8 mouse cellular contexts compared by ENCODE assay signal in the genomic region with DNA sequence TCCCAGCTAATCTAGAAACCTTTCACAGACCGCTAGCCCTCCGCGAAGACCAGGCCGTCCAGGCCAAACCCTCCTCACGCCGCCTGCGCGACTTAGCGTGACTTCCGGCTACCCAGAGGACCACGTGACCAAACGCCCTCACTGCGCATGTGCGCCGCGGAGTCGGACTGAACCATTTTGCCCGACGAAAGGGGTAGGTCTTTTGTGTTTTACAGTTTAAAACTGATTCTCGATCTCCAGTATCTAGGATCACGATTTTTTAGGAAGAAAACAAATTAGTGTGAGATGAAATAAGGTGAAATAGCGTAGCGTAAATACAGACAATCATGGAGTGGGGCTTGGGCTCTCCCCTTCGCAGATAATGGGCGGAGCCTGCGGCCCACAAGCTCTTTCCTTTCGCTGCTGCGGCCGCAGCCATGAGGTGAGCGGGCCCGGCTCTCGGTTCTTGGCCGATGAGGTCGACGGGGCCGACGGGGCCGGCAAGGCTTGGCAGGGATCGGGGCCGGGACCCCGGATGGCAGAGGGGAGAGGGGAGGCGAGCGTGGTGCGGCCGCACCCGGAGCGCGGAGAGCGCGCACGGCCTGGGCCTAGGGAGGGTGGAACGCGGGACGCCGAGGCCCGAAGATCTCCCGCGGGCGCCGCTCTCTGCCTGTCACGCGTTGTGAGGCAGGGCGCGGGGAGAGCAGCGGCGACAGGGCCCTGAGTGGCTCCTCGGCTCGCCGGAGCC. TPM values are rescaled to one million over a fixed set of nuclear protein-coding genes. Genes with fewer than 3 reads are reported as not detected.
A peak's percentile ranks its signal among the peaks of the same experiment; 100 is the strongest.
DNase-seq lines count a peak whose midpoint lies in the region; ATAC-seq and TF ChIP-seq lines count a peak whose summit lies in the region.

Gene Rpl19, plus strand, starts transcription at position 141 of the 727 bp plus-strand sequence.

- TF ChIP-seq CTCF in ES-Bruce4 (IDR thresholded peaks at IDR 0.05; ENCODE audit: low read depth, low read length): no peak

- H3K27me3 ChIP-seq in ES-Bruce4 (ENCODE audit: control insufficient read depth, insufficient read depth, low read length, poor library complexity, severe bottlenecking): no peaks in the 10 kb centered on the region
- H3K27me3 ChIP-seq in forebrain, embryonic 14.5 days (replicated peaks; ENCODE audit: control insufficient read depth, insufficient read depth, low read length): no peaks in the 10 kb centered on the region
- H3K27me3 ChIP-seq in neural tube, embryonic 15.5 days (replicated peaks): no peaks in the 10 kb centered on the region

- no peaks in the 10 kb centered on the region for H3K9me3 ChIP-seq in ES-Bruce4 (replicated peaks; ENCODE audit: control insufficient read depth, insufficient read depth, low read length, poor library complexity, severe bottlenecking)
- no peaks in the 10 kb centered on the region for H3K9me3 ChIP-seq in forebrain, embryonic 14.5 days (replicated peaks; ENCODE audit: control insufficient read depth, low read length)
- no peaks in the 10 kb centered on the region for H3K9me3 ChIP-seq in neural tube, embryonic 15.5 days (replicated peaks)

- TF ChIP-seq EP300 in ES-Bruce4 (IDR thresholded peaks at IDR 0.05; ENCODE audit: insufficient read depth, low read depth, low read length): peak; percentile 47; the same call in 1 of the 2 replicates

- peak within 1 kb of the TSS; percentile 96 for H3K4me3 ChIP-seq in ES-Bruce4 (ENCODE audit: low read depth, low read length)
- H3K4me3 ChIP-seq in forebrain, embryonic 14.5 days (ENCODE audit: low read depth, low read length): peak within 1 kb of the TSS; percentile 99
- peak within 1 kb of the TSS; percentile 97 for H3K4me3 ChIP-seq in neural tube, embryonic 15.5 days (replicated peaks)

- TF ChIP-seq POLR2A in ES-Bruce4 (IDR thresholded peaks at IDR 0.05; ENCODE audit: insufficient read depth, low read length): peak; percentile 84

- ATAC-seq in cerebellum, adult (ENCODE audit: insufficient number of reproducible peaks, low FRiP score, low TSS enrichment): peak; percentile 70; the same call in 1 of the 2 replicates
- peak; percentile 71 for ATAC-seq in forebrain, embryonic 14.5 days
- ATAC-seq in neural tube, embryonic 15.5 days (ENCODE audit: low FRiP score): peak; percentile 64

- intact Hi-C loops in heart, postnatal 14 days (cut with DNase I): no loop called here

- peak within 1 kb of the TSS; percentile 75 for H3K27ac ChIP-seq in ES-Bruce4 (ENCODE audit: insufficient read depth, low read length)
- peak within 1 kb of the TSS; percentile 74 for H3K27ac ChIP-seq in forebrain, embryonic 14.5 days (ENCODE audit: low read depth, low read length)
- H3K27ac ChIP-seq in neural tube, embryonic 15.5 days (replicated peaks): peak within 1 kb of the TSS; percentile 94

- peak; percentile 94 for DNase-seq in forebrain, embryonic 14.5 days (ENCODE audit: low spot score)
- peak; percentile 91 to 95 for DNase-seq in heart, postnatal 14 days
- DNase-seq in layer of hippocampus, adult 11-12 months (ENCODE audit: low spot score): peak; percentile 93
- peak; percentile 90 to 91 for DNase-seq in lung, adult 18-20 months
- DNase-seq in testis, postnatal 14 days (ENCODE audit: low spot score): peak; percentile 93

- under 1% methylated on average over 65 of the region's 69 CpGs for WGBS in forebrain, embryonic 14.5 days
- WGBS in neural tube, embryonic 15.5 days: under 1% methylated on average over 67 of the region's 69 CpGs

- H3K9ac ChIP-seq in ES-Bruce4 (ENCODE audit: low read depth, poor library complexity, severe bottlenecking): peak within 1 kb of the TSS; percentile 93
- H3K9ac ChIP-seq in forebrain, embryonic 14.5 days (ENCODE audit: low read length): peak within 1 kb of the TSS; percentile 99
- peak within 1 kb of the TSS; percentile 99 for H3K9ac ChIP-seq in neural tube, embryonic 15.5 days (replicated peaks)

- peaks cover 1% of the 10 kb centered on the region for H3K4me1 ChIP-seq in ES-Bruce4 (ENCODE audit: control insufficient read depth, insufficient read depth, low read length)
- peaks cover 15% of the 10 kb centered on the region for H3K4me1 ChIP-seq in forebrain, embryonic 14.5 days (ENCODE audit: control insufficient read depth, insufficient read depth, low read length)
- peaks cover 32% of the 10 kb centered on the region for H3K4me1 ChIP-seq in neural tube, embryonic 15.5 days

- H3K4me2 ChIP-seq in forebrain, embryonic 14.5 days (ENCODE audit: low read length): peak within 1 kb of the TSS; percentile 97
- H3K4me2 ChIP-seq in neural tube, embryonic 15.5 days: peak within 1 kb of the TSS; percentile 92

- H3K36me3 ChIP-seq in ES-Bruce4 (ENCODE audit: control insufficient read depth, insufficient read depth, low read length, poor library complexity, severe bottlenecking): peaks cover 37% of the 10 kb centered on the region
- H3K36me3 ChIP-seq in forebrain, embryonic 14.5 days (ENCODE audit: control insufficient read depth, insufficient read depth, low read length): peaks cover 35% of the 10 kb centered on the region
- H3K36me3 ChIP-seq in neural tube, embryonic 15.5 days: peaks cover 30% of the 10 kb centered on the region

RNA-seq across cellular contexts. Expression of gene Rpl19, which starts in this region (rescaled TPM):
- 2,020 and 2,244 TPM in 2 replicates for polyA plus RNA-seq in ES-Bruce4 (2011; ENCODE audit: insufficient read depth, insufficient read length, low read depth, missing spikeins)
- 787 and 932 TPM in 2 replicates for polyA plus RNA-seq in forebrain, embryonic 14.5 days (2014; fragmentation: Nextera tagmentation; extraction: Ambion mirVana)
- 100 to 1,000 TPM; 538 to 580 TPM for total RNA-seq in heart, postnatal 14 days (2021)
- 655 and 750 TPM in 2 replicates for polyA plus RNA-seq in neural tube, embryonic 15.5 days (2015; fragmentation: Nextera tagmentation; extraction: Ambion mirVana)

Comparison
In these comparisons a context has a peak if more than half of its experiments do, and no peak if none do; other contexts are left out.
1. Peak in every context shown above with its lines: DNase-seq, ATAC-seq, H3K4me3 ChIP-seq and H3K27ac ChIP-seq.